Mouse (Mus musculus): Measurements from ENCODE around the gene Atp23. TPM values are rescaled to one million over a fixed set of nuclear protein-coding genes. Genes with fewer than 3 reads are reported as not detected.
"Not testable (repeated sequence)": the region's sequence is repeated elsewhere in the genome, so short reads cannot be mapped to it uniquely, and the experiment has no call there.

Gene Atp23
- polyA plus RNA-seq, 1 experiment from 2014 or later: 13.8 TPM

- Histone ChIP-seq H3K27me3 (ENCODE audit: control insufficient read depth, insufficient read depth, low read depth, low read length) (no peaks in the 10 kb centered on the region), H3K4me1 (replicated peaks; ENCODE audit: control insufficient read depth, insufficient read depth, low read length) (peaks cover 5% of the 10 kb centered on the region; the same call in 1 of the 2 replicates), H3K4me3 (ENCODE audit: low read length) (no peak overlapping the region), H3K36me3 (ENCODE audit: control insufficient read depth, insufficient read depth, low read length) (no peaks in the 10 kb centered on the region), H3K27ac (ENCODE audit: low read length) (no peak overlapping the region), H3K9me3 (ENCODE audit: control insufficient read depth, low read length) (no peaks in the 10 kb centered on the region), H3K4me2 (ENCODE audit: low read depth, low read length) (peak overlapping the region; percentile 13), H3K9ac (ENCODE audit: low read length) (no peak overlapping the region)
- no peak for ATAC-seq (ENCODE audit: low read depth)
- 31% methylated on average over 12 of the region's 12 CpGs for WGBS
Observed at GRCm38 (mm10) chr10:126844689-126845088, 56.5 kb downstream of the Atp23 start.

DNA sequence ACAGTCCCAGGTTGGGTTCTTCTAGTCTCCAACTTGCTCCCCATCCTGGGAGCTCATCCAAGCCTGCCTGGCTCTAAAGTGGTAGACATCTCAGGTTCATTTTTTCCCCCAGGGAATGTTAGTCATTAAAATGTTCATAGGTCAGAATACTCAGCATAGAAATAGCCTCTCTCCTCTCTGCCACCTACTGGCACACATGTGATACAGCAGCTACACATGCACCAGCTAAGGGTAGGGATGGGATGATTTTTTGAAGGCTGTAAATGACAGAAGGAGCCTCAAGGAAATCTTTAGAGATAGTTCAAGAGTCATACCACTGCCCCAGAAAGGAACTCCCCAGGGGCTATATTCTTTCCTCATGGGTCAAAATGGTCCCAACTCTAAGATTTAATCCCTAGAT, 60.9 kb downstream of the Atp23 start:
- Histone ChIP-seq H3K4me2 (ENCODE audit: low read depth, low read length) (no peak overlapping the region), H3K4me1 (replicated peaks; ENCODE audit: control insufficient read depth, insufficient read depth, low read length) (no peaks in the 10 kb centered on the region; the same call in 1 of the 2 replicates), H3K27me3 (ENCODE audit: control insufficient read depth, insufficient read depth, low read depth, low read length) (no peaks in the 10 kb centered on the region), H3K36me3 (ENCODE audit: control insufficient read depth, insufficient read depth, low read length) (no peaks in the 10 kb centered on the region), H3K9ac (ENCODE audit: low read length) (no peak overlapping the region), H3K27ac (ENCODE audit: low read length) (no peak overlapping the region), H3K9me3 (ENCODE audit: control insufficient read depth, low read length) (no peaks in the 10 kb centered on the region), H3K4me3 (ENCODE audit: low read length) (no peak overlapping the region)
- no peak for ATAC-seq (ENCODE audit: low read depth)

GRCm38 (mm10) chr10:126833006-126833405, 68.1 kb downstream of the Atp23 start:
- H3K9me3 ChIP-seq (ENCODE audit: control insufficient read depth, low read length): no peaks in the 10 kb centered on the region
- H3K27ac ChIP-seq (ENCODE audit: low read length): no peak overlapping the region
- H3K4me2 ChIP-seq (ENCODE audit: low read depth, low read length): no peak overlapping the region
- H3K4me3 ChIP-seq (ENCODE audit: low read length): no peak overlapping the region
- H3K4me1 ChIP-seq (replicated peaks; ENCODE audit: control insufficient read depth, insufficient read depth, low read length): no peaks in the 10 kb centered on the region
- H3K27me3 ChIP-seq (ENCODE audit: control insufficient read depth, insufficient read depth, low read depth, low read length): no peaks in the 10 kb centered on the region
- no peaks in the 10 kb centered on the region for H3K36me3 ChIP-seq (ENCODE audit: control insufficient read depth, insufficient read depth, low read length)
- ATAC-seq (ENCODE audit: low read depth): no peak
- H3K9ac ChIP-seq (ENCODE audit: low read length): no peak overlapping the region
- WGBS: 50% methylated on average over 5 of the region's 5 CpGs

DNA sequence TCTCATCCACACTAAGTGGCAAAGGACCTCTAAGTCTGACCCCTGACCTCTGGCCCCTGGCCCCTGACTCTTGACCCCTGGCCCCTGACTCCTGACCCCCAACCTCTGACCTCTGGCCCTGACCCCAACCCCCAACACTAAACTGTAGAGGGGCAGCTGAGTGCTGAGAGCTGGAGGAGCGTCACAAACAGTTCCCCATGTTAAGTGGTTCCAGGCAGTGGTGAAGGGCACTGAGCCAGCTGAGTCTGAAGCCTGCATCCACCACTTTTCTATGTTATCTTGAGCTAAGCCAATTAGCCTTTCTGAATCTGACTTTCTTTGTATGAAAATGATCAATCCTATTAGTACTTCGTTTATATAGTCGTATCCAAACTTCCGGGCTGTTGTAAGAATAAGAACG, 69.8 kb downstream of the Atp23 start:
- no peak overlapping the region for H3K4me2 ChIP-seq (ENCODE audit: low read depth, low read length)
- no peak overlapping the region for H3K4me3 ChIP-seq (ENCODE audit: low read length)
- no peak overlapping the region for H3K27ac ChIP-seq (ENCODE audit: low read length)
- 71% methylated on average over 5 of the region's 5 CpGs for WGBS
- H3K36me3 ChIP-seq (ENCODE audit: control insufficient read depth, insufficient read depth, low read length): no peaks in the 10 kb centered on the region
- H3K9me3 ChIP-seq (ENCODE audit: control insufficient read depth, low read length): no peaks in the 10 kb centered on the region
- no peaks in the 10 kb centered on the region for H3K4me1 ChIP-seq (replicated peaks; ENCODE audit: control insufficient read depth, insufficient read depth, low read length)
- H3K9ac ChIP-seq (ENCODE audit: low read length): no peak overlapping the region
- H3K27me3 ChIP-seq (ENCODE audit: control insufficient read depth, insufficient read depth, low read depth, low read length): no peaks in the 10 kb centered on the region
- ATAC-seq (ENCODE audit: low read depth): no peak

DNA sequence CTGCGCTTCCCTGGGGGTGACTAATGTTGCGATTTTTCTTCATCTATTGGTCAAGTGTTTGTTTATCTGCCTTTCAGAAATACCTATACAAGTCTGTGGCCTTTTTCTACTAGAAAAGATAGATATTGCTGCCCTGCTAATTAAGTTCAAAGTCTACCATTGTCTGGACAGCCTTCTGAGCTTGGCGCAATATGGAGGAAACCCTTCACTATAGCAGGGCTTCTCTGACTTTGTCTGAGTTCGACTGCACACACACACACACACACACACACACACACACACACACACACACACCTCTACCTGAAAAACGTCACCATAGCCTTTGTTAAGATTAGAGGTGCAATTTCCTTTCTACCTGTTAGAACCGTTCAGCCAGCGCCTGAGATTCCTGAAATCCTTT, 72.5 kb downstream of the Atp23 start:
- Histone ChIP-seq H3K4me2 (ENCODE audit: low read depth, low read length) (no peak overlapping the region), H3K36me3 (ENCODE audit: control insufficient read depth, insufficient read depth, low read length) (no peaks in the 10 kb centered on the region), H3K9ac (ENCODE audit: low read length) (no peak overlapping the region), H3K27me3 (ENCODE audit: control insufficient read depth, insufficient read depth, low read depth, low read length) (no peaks in the 10 kb centered on the region), H3K27ac (ENCODE audit: low read length) (no peak overlapping the region), H3K4me3 (ENCODE audit: low read length) (no peak overlapping the region), H3K9me3 (ENCODE audit: control insufficient read depth, low read length) (no peaks in the 10 kb centered on the region), H3K4me1 (replicated peaks; ENCODE audit: control insufficient read depth, insufficient read depth, low read length) (no peaks in the 10 kb centered on the region)
- 71% methylated on average over 7 of the region's 7 CpGs for WGBS
- ATAC-seq (ENCODE audit: low read depth): no peak

DNA sequence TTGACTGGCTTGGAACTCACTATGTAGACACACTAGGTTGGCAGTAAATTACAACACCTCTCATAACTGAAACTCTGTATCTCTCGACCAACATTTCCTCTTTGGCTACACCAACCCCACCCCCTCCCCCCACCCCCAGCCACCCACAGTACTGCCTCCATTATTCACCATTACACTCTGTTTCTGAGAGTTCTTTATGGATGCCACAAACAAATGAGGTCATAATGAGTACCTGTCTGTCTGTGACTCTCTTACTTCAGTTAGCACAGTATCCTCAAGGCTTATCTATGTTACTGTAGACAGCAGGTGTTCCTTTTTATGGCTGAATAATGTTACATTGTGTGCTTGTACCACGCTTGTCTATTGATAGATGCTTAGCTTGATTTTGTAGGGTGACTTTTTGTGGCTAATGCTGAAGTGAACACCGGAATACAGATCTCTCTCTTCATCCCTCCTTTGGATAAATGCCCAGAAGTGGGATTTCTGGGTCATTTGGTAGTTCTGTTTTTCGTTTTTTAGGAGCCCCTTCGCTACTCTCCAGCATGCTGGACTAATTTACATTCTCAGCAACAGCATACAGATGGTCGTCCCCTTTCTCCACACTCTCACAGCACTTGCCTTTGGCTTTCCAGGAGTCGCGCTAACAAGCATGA, 73.1 kb downstream of the Atp23 start:
- no peaks in the 10 kb centered on the region for H3K9me3 ChIP-seq (ENCODE audit: control insufficient read depth, low read length)
- no peak overlapping the region for H3K4me3 ChIP-seq (ENCODE audit: low read length)
- 61% methylated on average over 8 of the region's 8 CpGs for WGBS
- no peak for ATAC-seq (ENCODE audit: low read depth)
- H3K4me2 ChIP-seq (ENCODE audit: low read depth, low read length): no peak overlapping the region
- H3K4me1 ChIP-seq (replicated peaks; ENCODE audit: control insufficient read depth, insufficient read depth, low read length): no peaks in the 10 kb centered on the region
- H3K36me3 ChIP-seq (ENCODE audit: control insufficient read depth, insufficient read depth, low read length): no peaks in the 10 kb centered on the region
- no peaks in the 10 kb centered on the region for H3K27me3 ChIP-seq (ENCODE audit: control insufficient read depth, insufficient read depth, low read depth, low read length)
- H3K27ac ChIP-seq (ENCODE audit: low read length): no peak overlapping the region
- H3K9ac ChIP-seq (ENCODE audit: low read length): no peak overlapping the region

DNA sequence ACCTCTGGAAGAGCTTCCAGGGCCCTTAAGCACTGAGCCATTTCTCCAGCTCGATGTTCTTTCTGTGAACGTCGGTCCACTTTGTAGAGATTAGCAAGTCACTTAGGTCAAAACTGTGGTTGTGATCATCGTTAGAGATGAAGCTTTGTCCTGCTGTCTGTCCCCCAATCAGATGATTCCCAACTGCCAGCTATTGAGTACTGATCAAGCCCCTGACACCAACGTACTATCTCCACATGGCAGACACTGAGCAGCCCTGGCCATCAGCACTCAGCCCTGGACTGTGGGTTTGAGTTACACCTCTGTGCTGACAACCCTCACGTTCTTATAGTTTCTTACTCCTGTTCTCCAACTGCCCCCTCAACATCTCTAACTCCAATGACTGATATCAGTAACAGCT, 74.2 kb downstream of the Atp23 start:
- no peak for ATAC-seq (ENCODE audit: low read depth)
- no peak overlapping the region for H3K4me2 ChIP-seq (ENCODE audit: low read depth, low read length)
- 86% methylated on average over 6 of the region's 6 CpGs for WGBS
- H3K27ac ChIP-seq (ENCODE audit: low read length): no peak overlapping the region
- H3K27me3 ChIP-seq (ENCODE audit: control insufficient read depth, insufficient read depth, low read depth, low read length): no peaks in the 10 kb centered on the region
- no peaks in the 10 kb centered on the region for H3K9me3 ChIP-seq (ENCODE audit: control insufficient read depth, low read length)
- H3K36me3 ChIP-seq (ENCODE audit: control insufficient read depth, insufficient read depth, low read length): no peaks in the 10 kb centered on the region
- no peak overlapping the region for H3K9ac ChIP-seq (ENCODE audit: low read length)
- no peak overlapping the region for H3K4me3 ChIP-seq (ENCODE audit: low read length)
- H3K4me1 ChIP-seq (replicated peaks; ENCODE audit: control insufficient read depth, insufficient read depth, low read length): no peaks in the 10 kb centered on the region

- not testable (repeated sequence) for H3K27me3 ChIP-seq (ENCODE audit: control insufficient read depth, insufficient read depth, low read depth, low read length); H3K4me3 ChIP-seq (ENCODE audit: low read length); H3K4me2 ChIP-seq (ENCODE audit: low read depth, low read length); H3K9ac ChIP-seq (ENCODE audit: low read length); H3K36me3 ChIP-seq (ENCODE audit: control insufficient read depth, insufficient read depth, low read length); H3K27ac ChIP-seq (ENCODE audit: low read length); ATAC-seq (ENCODE audit: low read depth); H3K4me1 ChIP-seq (replicated peaks; ENCODE audit: control insufficient read depth, insufficient read depth, low read length); H3K9me3 ChIP-seq (ENCODE audit: control insufficient read depth, low read length)
- WGBS: 82% methylated on average over 8 of the region's 8 CpGs
Observed at GRCm38 (mm10) chr10:126826216-126826615, 74.9 kb downstream of the Atp23 start.

- H3K4me3 ChIP-seq (ENCODE audit: low read length): no peak overlapping the region
Observed at GRCm38 (mm10) chr10:126822418-126822817, 78.7 kb downstream of the Atp23 start.

More at GRCm38 (mm10) chr10:126822418-126822817, 78.7 kb downstream of the Atp23 start:
- no peak overlapping the region for H3K27ac ChIP-seq (ENCODE audit: low read length)
- no peaks in the 10 kb centered on the region for H3K4me1 ChIP-seq (replicated peaks; ENCODE audit: control insufficient read depth, insufficient read depth, low read length)
- 62% methylated on average over 3 of the region's 3 CpGs for WGBS
- H3K4me2 ChIP-seq (ENCODE audit: low read depth, low read length): no peak overlapping the region
- no peaks in the 10 kb centered on the region for H3K36me3 ChIP-seq (ENCODE audit: control insufficient read depth, insufficient read depth, low read length)
- H3K9ac ChIP-seq (ENCODE audit: low read length): no peak overlapping the region
- no peak for ATAC-seq (ENCODE audit: low read depth)
- no peaks in the 10 kb centered on the region for H3K9me3 ChIP-seq (ENCODE audit: control insufficient read depth, low read length)
- H3K27me3 ChIP-seq (ENCODE audit: control insufficient read depth, insufficient read depth, low read depth, low read length): no peaks in the 10 kb centered on the region
